Mouse (Mus musculus): ENCODE results near the gene Sema4c. TPM values are rescaled to one million over a fixed set of nuclear protein-coding genes. Genes with fewer than 3 reads are reported as not detected.

The Sema4c gene
- polyA plus RNA-seq, 1 experiment from 2014 or later: 35.3 TPM

GRCm38 (mm10) chr1:36533546-36533945 lies 24.6 kb downstream of the Sema4c start:
- Histone ChIP-seq H3K36me3 (peaks cover 39% of the 10 kb centered on the region), H3K27ac (no peak overlapping the region), H3K9me3 (no peaks in the 10 kb centered on the region), H3K4me3 (replicated peaks) (no peak overlapping the region), H3K4me1 (replicated peaks) (no peaks in the 10 kb centered on the region), H3K9ac (replicated peaks) (no peak overlapping the region), H3K27me3 (no peaks in the 10 kb centered on the region), H3K4me2 (no peak overlapping the region)
- WGBS: 72% methylated on average over 6 of the region's 6 CpGs
- ATAC-seq (ENCODE audit: insufficient number of reproducible peaks, insufficient read depth, low FRiP score, low TSS enrichment, low read depth): no peak

DNA sequence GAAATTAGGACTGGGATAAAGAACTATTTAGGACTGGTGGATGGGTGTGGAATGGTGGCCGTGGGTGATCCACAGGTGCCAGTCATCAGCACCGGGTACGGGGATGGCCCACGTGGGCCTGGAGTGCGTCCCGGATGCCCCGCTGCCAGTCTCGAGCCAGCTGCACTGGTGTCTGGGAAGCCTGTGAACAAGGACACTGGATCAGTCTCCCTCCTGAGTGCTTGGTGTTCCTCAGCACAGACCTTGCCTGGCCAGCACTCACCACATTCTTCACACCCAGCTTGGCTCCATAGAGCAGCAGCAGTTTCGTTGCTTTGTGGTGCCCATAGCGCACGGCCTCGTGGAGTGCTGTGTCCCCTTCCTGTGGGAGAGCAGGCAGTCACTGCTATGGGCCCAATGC lies 26.7 kb downstream of the Sema4c start:
- Histone ChIP-seq H3K27ac (no peak overlapping the region), H3K4me1 (replicated peaks) (peaks cover 7% of the 10 kb centered on the region), H3K4me3 (replicated peaks) (no peak overlapping the region), H3K36me3 (peaks cover 42% of the 10 kb centered on the region), H3K9me3 (no peaks in the 10 kb centered on the region), H3K4me2 (no peak overlapping the region), H3K27me3 (no peaks in the 10 kb centered on the region), H3K9ac (replicated peaks) (no peak overlapping the region)
- WGBS: 90% methylated on average over 12 of the region's 12 CpGs
- no peak for ATAC-seq (ENCODE audit: insufficient number of reproducible peaks, insufficient read depth, low FRiP score, low TSS enrichment, low read depth)

- Histone ChIP-seq H3K27ac (peak overlapping the region; percentile 7; the same call in 1 of the 2 replicates), H3K4me3 (replicated peaks) (no peak overlapping the region), H3K4me1 (replicated peaks) (peaks cover 7% of the 10 kb centered on the region), H3K9ac (replicated peaks) (no peak overlapping the region), H3K27me3 (no peaks in the 10 kb centered on the region), H3K36me3 (peaks cover 43% of the 10 kb centered on the region), H3K9me3 (no peaks in the 10 kb centered on the region), H3K4me2 (no peak overlapping the region)
- 90% methylated on average over 7 of the region's 7 CpGs for WGBS
- ATAC-seq (ENCODE audit: insufficient number of reproducible peaks, insufficient read depth, low FRiP score, low TSS enrichment, low read depth): no peak
Measured at GRCm38 (mm10) chr1:36530962-36531361, 27.2 kb downstream of the Sema4c start.

GRCm38 (mm10) chr1:36530485-36530884 lies 27.7 kb downstream of the Sema4c start:
- Histone ChIP-seq H3K4me3 (replicated peaks) (no peak overlapping the region), H3K9ac (replicated peaks) (no peak overlapping the region), H3K36me3 (peaks cover 46% of the 10 kb centered on the region), H3K4me2 (no peak overlapping the region), H3K27me3 (no peaks in the 10 kb centered on the region), H3K9me3 (no peaks in the 10 kb centered on the region), H3K4me1 (replicated peaks) (peaks cover 7% of the 10 kb centered on the region), H3K27ac (peak overlapping the region; percentile 7; the same call in 1 of the 2 replicates)
- WGBS: 79% methylated on average over 8 of the region's 8 CpGs
- ATAC-seq (ENCODE audit: insufficient number of reproducible peaks, insufficient read depth, low FRiP score, low TSS enrichment, low read depth): 0 out of 2 replicates have a peak, but pooled peaks have one; percentile 9

DNA sequence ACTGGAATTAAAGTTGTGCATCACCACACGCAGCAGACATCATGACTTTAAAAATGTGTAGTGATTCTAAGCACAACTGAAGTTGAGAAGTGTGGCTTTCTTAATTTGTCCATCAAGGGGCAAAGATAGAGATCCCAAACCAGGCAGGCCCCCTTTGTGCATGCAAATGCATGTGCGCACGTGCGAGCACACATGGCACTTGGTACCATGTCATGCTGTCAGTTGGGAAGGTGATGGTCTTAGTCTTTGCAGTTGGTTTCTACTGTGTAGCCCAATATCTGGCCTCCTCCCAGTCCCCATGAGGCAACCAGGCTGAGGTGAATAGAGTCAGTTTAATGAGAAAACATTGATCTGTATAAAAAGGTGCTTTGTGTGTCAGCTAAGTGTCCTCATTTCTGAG lies 28.3 kb downstream of the Sema4c start:
- 97% methylated on average over 4 of the region's 4 CpGs for WGBS
- Histone ChIP-seq H3K4me3 (replicated peaks) (no peak overlapping the region), H3K4me1 (replicated peaks) (peaks cover 7% of the 10 kb centered on the region), H3K9ac (replicated peaks) (no peak overlapping the region), H3K9me3 (no peaks in the 10 kb centered on the region), H3K27ac (no peak overlapping the region), H3K36me3 (peaks cover 53% of the 10 kb centered on the region), H3K4me2 (no peak overlapping the region), H3K27me3 (no peaks in the 10 kb centered on the region)
- ATAC-seq (ENCODE audit: insufficient number of reproducible peaks, insufficient read depth, low FRiP score, low TSS enrichment, low read depth): no peak

DNA sequence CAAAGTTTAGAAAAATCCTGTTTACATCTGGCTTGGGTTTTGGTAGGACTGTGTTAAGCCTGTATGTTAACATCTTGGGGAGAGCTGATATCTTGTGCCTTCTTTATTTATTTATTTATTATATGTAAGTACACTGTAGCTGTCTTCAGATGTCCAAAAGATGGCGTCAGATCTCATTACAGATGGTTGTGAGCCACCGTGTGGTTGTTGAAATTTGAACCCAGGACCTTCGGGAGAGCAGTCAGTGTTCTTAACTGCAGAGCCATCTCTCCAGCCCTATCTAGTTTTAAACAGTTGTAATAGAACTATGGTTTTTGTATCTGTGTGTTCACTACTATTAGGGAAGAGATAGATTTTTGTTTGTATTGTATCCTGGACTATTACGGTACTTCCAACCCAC lies 28.9 kb downstream of the Sema4c start:
- H3K4me1 ChIP-seq (replicated peaks): peaks cover 7% of the 10 kb centered on the region
- H3K9ac ChIP-seq (replicated peaks): no peak overlapping the region
- H3K27ac ChIP-seq: no peak overlapping the region
- H3K4me2 ChIP-seq: no peak overlapping the region
- no peak for ATAC-seq (ENCODE audit: insufficient number of reproducible peaks, insufficient read depth, low FRiP score, low TSS enrichment, low read depth)
- H3K4me3 ChIP-seq (replicated peaks): no peak overlapping the region
- 88% methylated on average over 4 of the region's 4 CpGs for WGBS
- no peaks in the 10 kb centered on the region for H3K27me3 ChIP-seq
- no peaks in the 10 kb centered on the region for H3K9me3 ChIP-seq
- peaks cover 59% of the 10 kb centered on the region for H3K36me3 ChIP-seq

- Histone ChIP-seq H3K9ac (replicated peaks) (no peak overlapping the region), H3K9me3 (no peaks in the 10 kb centered on the region), H3K4me1 (replicated peaks) (peaks cover 16% of the 10 kb centered on the region), H3K27me3 (no peaks in the 10 kb centered on the region), H3K4me2 (no peak overlapping the region), H3K27ac (0 out of 2 replicates have a peak overlapping the region, but pooled peaks have one; percentile 31), H3K4me3 (replicated peaks) (no peak overlapping the region), H3K36me3 (peaks cover 68% of the 10 kb centered on the region)
- no peak for ATAC-seq (ENCODE audit: insufficient number of reproducible peaks, insufficient read depth, low FRiP score, low TSS enrichment, low read depth)
- WGBS: 20% methylated on average over 1 of the region's 1 CpGs
Measured at GRCm38 (mm10) chr1:36528351-36528750, 29.8 kb downstream of the Sema4c start.

- Histone ChIP-seq H3K27me3 (no peaks in the 10 kb centered on the region), H3K36me3 (peaks cover 68% of the 10 kb centered on the region)
- 93% methylated on average over 10 of the region's 10 CpGs for WGBS
Measured at GRCm38 (mm10) chr1:36526903-36527302, 31.2 kb downstream of the Sema4c start.

GRCm38 (mm10) chr1:36525774-36526173 lies 32.4 kb downstream of the Sema4c start:
- no peaks in the 10 kb centered on the region for H3K27me3 ChIP-seq
- H3K4me3 ChIP-seq (replicated peaks): no peak overlapping the region
- peaks cover 68% of the 10 kb centered on the region for H3K36me3 ChIP-seq
- no peak overlapping the region for H3K9ac ChIP-seq (replicated peaks)
- H3K9me3 ChIP-seq: no peaks in the 10 kb centered on the region
- 92% methylated on average over 12 of the region's 12 CpGs for WGBS
- no peak for ATAC-seq (ENCODE audit: insufficient number of reproducible peaks, insufficient read depth, low FRiP score, low TSS enrichment, low read depth)
- H3K4me1 ChIP-seq (replicated peaks): peaks cover 38% of the 10 kb centered on the region
- H3K27ac ChIP-seq: no peak overlapping the region
- no peak overlapping the region for H3K4me2 ChIP-seq

More at GRCm38 (mm10) chr1:36526903-36527302, 31.2 kb downstream of the Sema4c start:
- Histone ChIP-seq H3K27ac (no peak overlapping the region), H3K4me3 (replicated peaks) (no peak overlapping the region), H3K4me2 (no peak overlapping the region), H3K4me1 (replicated peaks) (peaks cover 30% of the 10 kb centered on the region), H3K9me3 (no peaks in the 10 kb centered on the region), H3K9ac (replicated peaks) (no peak overlapping the region)
- ATAC-seq (ENCODE audit: insufficient number of reproducible peaks, insufficient read depth, low FRiP score, low TSS enrichment, low read depth): no peak

- Histone ChIP-seq H3K36me3 (peaks cover 74% of the 10 kb centered on the region), H3K27me3 (no peaks in the 10 kb centered on the region), H3K4me3 (replicated peaks) (no peak overlapping the region), H3K4me1 (replicated peaks) (peaks cover 38% of the 10 kb centered on the region), H3K27ac (peak overlapping the region; percentile 90), H3K9ac (replicated peaks) (no peak overlapping the region), H3K9me3 (no peaks in the 10 kb centered on the region), H3K4me2 (0 out of 2 replicates have a peak overlapping the region, but pooled peaks have one; percentile 3)
- 89% methylated on average over 5 of the region's 5 CpGs for WGBS
- ATAC-seq (ENCODE audit: insufficient number of reproducible peaks, insufficient read depth, low FRiP score, low TSS enrichment, low read depth): no peak
Measured at GRCm38 (mm10) chr1:36524058-36524457, 34.1 kb downstream of the Sema4c start.

DNA sequence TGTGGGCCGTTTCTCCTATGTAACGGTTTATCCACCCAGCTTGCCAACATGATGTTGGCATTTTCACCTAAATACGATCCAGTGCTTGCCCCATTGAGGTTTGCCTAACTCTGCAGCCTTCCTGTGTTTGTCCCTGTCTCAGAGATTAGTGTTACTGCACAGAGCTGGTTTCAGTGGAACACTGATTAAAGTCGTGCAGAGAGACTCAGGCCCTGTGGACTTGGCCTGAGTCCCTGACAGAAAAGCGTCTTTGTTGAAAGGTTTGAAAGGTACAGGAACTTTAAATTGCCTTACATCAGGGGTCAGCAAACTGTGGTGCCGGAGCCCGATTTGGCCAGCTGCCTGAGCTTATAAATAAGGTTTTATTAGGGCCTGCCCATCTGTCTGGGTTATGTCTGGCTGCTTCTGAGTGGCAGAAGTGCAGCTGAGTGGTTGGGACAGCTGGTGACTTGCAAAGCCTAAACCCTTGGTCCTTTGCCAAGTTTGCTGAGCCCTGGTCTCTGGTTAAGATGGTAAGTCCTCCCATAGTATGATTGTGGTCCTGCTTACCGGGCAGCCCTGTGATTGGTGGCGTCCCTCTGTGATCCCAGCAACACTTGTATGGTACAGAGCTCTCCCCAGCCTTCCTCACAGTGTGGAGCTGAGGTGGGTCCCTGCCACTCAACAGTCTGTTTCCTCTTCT lies 34.7 kb downstream of the Sema4c start:
- Histone ChIP-seq H3K4me2 (peak overlapping the region; percentile 3; the same call in 1 of the 2 replicates), H3K27me3 (no peaks in the 10 kb centered on the region), H3K4me1 (replicated peaks) (peaks cover 38% of the 10 kb centered on the region), H3K36me3 (peaks cover 79% of the 10 kb centered on the region), H3K27ac (peak overlapping the region; percentile 90), H3K9me3 (no peaks in the 10 kb centered on the region), H3K4me3 (replicated peaks) (no peak overlapping the region), H3K9ac (replicated peaks) (no peak overlapping the region)
- peak; percentile 81 for ATAC-seq (ENCODE audit: insufficient number of reproducible peaks, insufficient read depth, low FRiP score, low TSS enrichment, low read depth)
- WGBS: 47% methylated on average over 9 of the region's 9 CpGs

GRCm38 (mm10) chr1:36522210-36522609 lies 35.9 kb downstream of the Sema4c start:
- no peaks in the 10 kb centered on the region for H3K27me3 ChIP-seq
- H3K9me3 ChIP-seq: no peaks in the 10 kb centered on the region
- 90% methylated on average over 7 of the region's 7 CpGs for WGBS
- no peak overlapping the region for H3K4me3 ChIP-seq (replicated peaks)
- peaks cover 31% of the 10 kb centered on the region for H3K4me1 ChIP-seq (replicated peaks)
- peak overlapping the region; percentile 90 for H3K27ac ChIP-seq
- no peak for ATAC-seq (ENCODE audit: insufficient number of reproducible peaks, insufficient read depth, low FRiP score, low TSS enrichment, low read depth)
- H3K9ac ChIP-seq (replicated peaks): no peak overlapping the region
- H3K36me3 ChIP-seq: peaks cover 88% of the 10 kb centered on the region
- no peak overlapping the region for H3K4me2 ChIP-seq

Data from limb, embryonic 12.5 days (tissue).